Mouse (Mus musculus) urinary bladder, postnatal 4 days (tissue): ENCODE measurements around the gene Hoxa10.

Experiments
- DNase-seq, 2 experiments: peaks; one replicate each; pipeline ENCODE4 v3.0.0; 2021 to 2022; ENCODE audit warnings: low spot score in 2 of 2

The Hoxa10 gene

DNA sequence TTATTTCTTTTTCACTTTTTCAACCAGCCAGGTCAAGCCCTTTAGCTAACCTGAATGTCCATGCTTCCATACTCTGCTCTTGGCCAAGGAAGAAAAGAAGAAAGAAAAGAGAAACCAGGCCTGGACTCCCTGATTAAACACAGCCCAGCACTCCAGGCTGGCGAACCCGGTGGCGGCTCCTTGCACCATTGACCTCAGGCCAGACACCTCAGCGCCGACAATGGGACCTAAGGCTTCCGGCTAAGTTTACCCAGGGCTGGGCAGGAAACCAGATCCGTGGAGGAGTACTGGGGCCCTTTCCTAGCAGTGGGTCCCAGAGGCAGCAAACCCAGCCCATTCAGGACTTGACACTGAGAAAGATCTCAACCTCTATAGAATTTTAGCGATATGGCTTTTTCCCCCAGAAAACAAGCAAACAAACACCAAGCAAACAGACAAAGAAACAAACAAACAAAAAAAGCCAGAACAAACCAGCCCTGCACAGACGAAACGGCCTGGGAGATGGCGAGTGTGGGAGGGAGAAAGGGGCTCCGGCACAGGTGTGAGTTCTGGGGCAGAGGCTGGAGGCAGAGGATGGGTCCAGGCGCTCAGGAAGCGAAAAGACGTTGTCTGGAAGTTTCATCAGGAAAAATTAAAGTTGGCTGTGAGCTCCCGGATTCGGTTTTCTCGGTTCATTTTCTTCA is 8.6 kb downstream of the Hoxa10 start:
- peak in 1 of 2 experiments; percentile 58 for DNase-seq

DNA sequence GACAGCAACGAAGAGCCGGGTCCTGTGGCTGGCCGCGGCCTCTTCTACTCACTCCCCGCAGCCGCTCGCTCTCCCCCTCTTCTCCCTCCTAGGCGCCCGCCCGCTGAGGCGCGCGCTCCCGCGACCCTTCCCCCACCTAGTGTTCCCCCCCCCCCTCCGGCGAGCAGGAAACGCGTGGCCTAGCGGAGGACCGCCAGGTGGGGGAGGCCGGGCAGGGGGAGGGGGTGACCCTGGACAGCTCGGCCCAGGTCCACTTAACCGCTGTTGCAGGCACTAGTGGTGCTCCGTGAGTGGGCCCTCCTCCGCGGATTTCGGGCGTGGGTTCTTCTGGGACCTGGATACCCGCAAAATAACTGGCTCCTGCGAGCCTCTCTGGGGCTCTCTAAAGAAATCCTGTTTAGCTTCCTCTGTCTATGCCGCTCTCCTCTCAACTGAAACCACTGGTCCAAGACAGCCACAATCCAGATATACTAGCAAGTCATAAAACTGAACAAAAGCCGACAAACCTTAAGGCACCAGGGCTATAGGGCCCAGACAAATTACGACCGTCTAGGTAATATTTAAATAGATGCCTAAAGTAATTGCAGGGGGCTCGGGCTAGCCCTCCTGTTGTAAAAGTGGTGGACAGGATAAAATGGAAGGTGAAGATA is 10.0 kb downstream of the Hoxa10 start, which contains the start of gene Hoxa9:
Gene Hoxa9 (minus strand): TSS at position 574 of the 650 bp plus-strand sequence.
- no peak for DNase-seq

DNA sequence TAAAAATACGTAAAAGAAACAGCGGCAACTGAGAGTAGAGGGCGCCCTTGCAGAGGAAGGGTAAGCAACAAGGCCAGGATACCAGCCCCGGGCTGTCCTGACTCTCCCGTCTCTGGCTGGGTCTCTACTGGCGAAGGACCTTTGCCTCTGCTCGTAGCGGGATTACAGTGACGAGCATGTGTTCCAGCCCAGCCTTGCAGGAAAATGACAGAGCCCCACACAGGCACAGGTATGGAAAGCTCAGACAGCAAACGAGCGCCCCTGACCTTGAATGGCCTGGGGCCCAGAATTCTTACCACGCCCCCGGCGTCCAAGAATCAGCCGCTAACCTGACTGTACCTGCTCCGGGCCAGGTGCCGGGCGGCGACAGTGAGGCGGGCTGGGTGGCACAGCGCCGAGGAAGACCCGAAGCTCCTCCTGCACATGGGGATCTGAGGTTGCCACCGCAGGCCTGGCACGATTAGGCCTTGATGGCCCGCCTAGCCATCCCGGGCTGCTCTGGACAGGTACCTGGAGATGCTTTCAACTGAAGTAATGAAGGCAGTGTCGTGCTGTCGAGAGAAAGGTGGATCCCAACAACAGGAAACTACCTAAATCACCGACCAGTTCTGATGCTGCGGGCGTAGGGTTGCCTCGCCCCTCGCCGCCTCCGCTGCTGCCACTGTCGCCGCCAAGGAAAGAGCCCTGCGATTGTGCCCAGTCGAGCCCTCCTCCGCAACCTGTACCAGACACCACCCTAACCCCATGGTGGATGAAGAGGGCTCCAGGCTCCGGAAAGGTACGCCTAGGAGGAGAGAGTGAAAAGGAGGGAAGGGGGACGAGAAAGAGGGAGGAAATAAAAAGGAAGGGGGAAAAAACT is 10.9 kb downstream of the Hoxa10 start:
- DNase-seq, result no peak

DNA sequence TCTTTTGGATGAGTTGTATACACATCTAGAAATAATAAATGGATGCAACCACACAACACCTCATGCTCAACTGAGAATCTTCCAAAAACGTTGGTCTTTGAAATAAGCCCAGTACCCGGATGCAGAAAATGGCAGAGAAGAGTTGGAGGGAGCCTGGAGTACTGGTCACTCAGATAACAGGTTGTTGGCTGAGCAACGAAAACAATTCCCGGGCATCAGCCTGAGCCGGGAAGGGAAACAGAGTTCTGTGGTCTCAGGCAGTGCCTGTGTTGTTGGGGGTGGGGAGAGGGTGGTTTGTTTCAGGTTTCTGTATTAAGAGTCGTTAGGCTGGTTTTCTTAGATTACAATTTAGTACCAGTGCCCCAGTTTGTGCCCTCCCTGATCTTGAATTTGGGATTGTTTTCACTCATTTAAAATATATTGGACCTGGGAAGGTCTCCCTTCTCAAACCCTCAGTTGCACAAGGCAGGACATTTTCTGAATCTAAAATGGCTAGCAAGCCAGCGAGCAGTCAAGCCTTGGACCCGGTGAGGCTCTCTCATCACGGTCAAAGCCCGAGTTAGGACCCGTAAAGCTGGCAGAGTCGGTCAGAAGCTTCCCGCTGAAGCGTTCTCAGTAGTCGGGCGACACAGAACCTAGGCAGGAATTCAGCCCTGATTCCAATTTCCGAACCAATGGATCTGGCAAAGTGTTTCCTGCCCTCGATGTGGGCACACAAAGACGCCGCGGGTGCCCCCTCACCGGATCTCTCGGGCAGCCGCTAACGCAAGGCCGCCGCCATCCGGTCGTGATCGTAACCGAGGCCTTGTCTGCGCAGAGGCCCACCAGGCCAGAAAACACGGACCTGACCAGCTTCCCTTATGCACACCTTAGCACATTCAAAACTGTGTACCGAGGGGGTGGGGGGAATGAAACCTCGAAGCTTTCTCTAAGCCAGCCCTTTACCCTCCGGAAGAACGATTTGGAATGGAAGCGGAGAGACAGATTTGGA is 11.9 kb downstream of the Hoxa10 start:
- no peak for DNase-seq

DNA sequence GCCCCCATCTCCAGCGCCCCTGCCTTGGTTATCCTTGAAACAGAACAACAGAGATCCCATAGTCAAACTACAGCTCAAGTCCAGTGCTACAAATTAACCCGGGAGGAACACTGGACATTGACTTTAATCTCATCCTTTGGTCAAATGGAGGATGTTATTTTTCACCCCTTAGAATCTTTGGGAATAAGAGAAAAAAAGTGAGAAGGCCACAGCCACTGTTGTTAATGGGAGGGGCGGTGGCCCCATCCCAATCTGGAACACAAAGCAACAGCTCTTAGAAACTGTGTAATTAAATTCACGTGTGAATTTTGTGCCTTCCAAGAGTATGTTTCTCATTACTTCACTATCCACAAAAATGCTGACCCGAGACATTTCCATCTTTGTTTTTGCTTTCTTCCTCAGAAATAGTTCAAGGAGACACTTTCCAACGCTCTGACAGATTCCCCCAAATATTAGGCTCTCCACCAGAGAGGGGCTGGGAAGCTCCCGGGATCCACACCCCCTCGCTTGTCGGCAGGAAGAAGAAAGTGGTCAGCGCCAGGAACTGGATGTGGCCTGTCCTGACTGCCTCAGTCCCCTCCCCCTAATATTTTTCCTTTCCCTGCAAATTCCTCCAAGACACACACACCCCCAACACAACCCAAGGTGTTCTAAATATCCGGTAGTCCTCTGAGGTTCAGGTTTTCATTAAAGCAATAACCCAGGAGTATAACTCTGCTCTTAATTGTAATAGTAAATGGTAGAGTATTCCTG is 13.0 kb downstream of the Hoxa10 start:
- no peak for DNase-seq

DNA sequence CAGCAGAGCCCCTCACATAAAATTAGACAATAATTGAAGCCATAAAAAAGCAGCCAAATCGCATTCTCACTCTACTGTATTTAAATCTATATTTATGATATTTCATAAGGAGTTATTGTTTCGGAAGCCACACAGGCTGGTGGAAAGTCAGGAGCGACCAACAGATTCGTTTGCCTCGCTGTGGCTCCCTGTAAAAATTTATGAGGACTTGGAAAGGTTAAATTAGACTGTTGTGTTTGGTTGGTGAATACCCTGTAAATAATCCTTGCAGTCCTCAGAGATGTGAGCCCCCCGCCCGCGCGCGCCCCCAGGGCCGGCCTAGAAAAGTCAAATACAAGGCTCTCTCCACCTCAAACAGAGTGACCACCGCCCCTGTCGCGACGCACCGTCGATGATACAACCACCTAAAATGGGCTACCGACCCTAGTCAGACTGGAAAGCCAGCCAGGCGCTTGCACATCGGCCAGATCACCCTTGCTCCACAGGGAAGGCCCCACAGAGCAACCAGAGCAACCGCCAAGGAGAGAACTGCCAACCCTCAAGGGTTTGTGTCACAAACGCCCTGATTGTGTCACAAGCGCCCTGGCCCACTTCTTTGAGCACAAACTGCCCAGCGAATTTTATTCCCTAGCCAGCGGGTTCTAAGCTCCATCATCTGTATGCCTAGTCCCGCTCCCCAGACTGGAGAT is 13.9 kb downstream of the Hoxa10 start:
- no peak for DNase-seq

DNA sequence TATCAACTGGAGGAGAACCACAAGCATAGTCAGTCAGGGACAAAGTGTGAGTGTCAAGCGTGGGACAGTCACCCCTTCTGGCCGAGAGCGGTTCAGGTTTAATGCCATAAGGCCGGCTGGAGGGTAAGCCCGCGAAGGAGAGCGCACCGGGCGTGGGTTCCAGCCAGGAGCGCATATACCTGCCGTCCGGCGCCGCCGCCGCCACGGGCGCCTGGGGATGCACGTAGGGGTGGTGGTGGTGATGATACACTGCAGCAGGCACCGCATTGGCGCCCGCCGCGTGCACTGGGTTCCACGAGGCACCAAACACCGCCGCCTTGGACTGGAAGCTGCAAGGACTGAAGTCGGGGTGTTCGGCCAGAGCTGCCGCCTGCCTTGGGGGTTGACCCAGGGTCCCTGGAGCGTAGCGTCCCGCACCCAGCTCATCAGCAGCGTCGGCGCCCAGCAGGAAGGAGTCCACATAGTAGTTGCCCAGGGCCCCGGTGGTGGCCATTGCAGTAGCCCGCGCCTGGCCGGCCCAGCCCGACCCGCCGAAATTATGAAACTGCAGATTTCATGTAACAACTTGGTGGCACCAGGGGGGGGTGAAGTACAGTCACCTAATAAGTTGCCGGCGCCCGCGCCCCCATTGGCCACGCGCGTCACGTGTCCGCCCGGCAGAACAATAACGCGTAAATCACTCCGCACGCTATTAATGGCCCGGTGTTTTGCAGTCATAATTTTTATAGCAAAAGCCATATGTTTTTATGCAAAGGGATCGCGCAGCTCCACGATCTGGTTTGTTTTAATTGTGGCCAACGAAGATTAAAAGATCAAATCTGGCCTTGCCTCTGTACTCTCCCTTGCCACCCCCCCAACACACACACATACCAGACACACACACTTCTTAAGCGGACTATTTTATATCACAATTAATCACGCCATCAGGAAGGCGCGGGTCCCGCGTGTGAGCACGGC is 14.8 kb downstream of the Hoxa10 start:
- DNase-seq, result peak; percentile 81 to 89

DNA sequence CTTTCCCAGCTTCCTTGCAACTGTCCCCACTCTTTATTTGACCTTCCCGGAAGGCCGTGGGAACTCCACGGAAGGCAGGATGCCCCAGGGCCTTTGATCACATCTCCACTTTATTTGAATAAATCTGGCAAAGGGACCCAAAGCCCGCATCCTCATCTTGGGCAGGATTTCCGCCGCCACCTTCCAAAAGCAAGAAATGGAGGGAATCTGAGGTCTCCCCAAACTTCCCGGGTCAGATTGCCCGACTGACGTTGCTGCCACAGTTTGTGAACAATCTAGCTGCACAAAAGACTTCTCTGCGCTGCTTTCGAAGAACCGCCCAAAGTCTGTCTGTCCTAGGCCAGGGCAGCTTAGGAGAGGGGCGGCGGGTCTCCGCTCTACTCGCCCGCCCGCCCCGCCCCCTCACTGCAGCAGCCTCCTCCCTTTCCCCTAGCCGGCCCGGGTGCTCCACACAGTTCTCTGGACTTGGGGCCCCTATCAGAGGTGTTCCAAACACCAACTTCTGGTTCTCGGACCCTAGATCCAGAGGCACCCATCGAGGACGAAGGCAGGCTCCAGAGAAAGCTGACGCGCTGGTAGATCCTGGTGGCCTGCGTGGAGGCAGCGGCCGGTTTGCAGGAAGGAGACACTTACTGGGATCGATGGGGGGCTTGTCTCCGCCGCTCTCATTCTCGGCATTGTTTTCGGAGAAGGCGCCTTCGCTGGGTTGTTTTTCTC is 15.6 kb downstream of the Hoxa10 start:
- DNase-seq, result no peak

DNA sequence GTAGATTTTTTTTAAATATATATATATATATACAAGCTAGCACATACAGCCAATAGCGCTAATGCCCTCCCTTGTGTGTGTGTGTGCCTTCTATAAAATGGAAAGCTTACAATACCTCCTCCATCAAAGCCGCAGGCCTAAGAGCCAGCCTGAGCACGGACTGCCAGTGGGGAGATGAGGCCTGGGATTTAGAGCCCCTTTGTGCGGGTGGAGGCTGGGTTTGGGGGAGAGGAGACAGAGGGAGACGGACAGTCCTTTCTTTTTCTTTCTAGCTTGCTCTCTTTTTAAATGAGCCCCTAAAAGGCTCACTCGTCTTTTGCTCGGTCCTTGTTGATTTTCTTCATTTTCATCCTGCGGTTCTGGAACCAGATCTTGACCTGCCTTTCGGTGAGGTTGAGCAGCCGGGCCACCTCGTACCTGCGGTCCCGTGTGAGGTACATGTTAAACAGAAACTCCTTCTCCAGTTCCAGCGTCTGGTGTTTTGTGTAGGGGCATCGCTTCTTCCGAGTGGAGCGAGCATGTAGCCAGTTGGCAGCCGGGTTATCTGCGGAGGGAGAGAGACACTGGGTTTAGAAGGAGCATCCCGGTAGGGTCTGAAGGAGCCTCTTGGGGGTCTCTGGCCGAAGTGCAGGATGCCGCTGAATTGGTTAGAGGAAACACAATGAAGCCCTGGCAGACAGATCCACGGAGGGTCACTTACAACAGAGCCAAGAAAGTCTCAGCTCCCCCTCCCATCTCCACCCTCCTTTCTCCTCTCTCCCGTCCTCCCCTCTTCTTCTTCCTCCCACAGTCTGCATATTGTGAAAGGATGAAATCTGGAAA is 16.5 kb downstream of the Hoxa10 start:
- DNase-seq, result no peak

DNA sequence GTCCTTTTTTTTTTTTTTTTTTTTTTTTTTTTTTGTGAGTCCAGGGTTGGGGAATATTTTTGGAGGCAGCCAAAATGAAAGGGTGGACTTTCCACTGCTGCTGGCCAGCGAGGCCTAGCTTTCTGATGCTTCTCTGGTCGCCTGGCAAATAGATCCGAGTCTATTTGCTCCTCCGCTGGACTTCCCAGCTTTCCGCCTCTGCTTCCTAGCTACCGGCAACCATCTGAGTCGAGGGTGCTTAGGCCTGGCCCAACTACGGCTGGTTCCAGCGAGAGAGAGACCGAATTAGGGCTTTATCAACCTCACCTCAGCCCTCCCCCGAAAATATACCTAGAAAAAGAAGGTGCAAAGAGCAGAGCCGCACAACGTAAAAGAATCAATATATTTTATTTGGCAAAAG is 17.9 kb downstream of the Hoxa10 start:
- peak in 1 of 2 experiments; percentile 50 for DNase-seq

DNA sequence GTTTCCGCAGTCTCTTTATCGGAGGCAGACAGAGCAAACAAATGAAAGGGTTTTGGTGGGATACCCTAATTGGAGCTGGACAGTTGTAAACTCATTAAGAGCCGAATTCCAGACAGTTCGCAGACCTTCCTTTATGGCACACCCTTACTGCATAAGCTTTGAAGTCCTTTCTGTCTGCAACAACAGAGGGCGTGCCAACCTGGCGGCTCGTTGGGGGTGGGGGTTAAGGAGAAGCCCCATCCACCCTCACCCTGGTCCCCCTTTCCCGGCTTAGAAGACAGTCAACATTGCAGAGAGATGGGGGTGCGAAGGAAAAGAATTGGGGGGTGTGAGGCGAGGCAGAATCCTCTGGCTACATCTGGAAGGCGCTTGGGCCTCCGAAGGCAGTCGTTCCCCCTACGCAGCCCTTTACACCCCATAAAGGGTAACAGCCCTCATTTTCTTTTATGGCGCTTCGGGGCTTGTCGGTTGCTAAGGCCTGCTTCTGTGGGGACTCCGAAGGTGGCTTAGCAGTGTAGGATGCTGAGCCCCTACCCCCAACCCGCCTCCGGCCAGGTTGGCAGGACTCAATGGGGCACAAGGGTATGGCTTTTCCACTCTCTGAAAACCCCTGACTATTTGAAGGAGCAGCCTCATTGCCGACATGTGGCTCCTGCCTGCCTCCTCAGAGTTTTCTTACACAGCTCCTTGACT is 18.5 kb downstream of the Hoxa10 start:
- DNase-seq, result no peak

DNA sequence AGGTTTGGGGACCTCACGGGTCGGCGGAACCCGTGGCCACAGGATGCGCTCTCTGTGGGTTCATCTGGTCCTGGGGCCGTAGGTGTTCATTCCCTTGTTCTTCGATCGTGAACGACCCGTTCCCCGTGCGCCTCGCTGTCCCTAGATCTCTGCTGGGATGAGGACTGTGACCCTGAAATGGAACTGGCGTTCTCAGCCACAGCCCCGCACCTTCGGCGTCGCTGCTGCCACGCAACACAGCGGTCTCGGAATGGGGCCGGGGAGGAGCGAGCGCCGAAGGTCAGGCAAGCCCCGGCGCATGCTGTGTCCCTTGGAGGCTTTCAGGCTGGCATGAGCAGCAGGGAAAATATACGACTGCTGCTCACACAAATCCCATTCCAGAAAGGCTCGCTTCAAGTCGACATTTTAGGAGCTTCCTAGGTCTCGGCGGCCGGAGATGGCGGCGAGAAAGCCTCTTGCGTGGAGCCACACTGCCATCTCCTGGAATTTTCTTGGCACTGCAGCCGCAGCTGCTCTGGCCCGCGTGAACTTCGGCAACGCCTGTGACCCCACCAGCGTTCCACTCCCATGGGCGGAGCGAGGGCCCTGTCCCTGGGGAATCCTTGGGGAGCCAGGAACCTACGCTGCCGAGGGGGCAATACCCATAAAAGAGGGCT is 19.2 kb downstream of the Hoxa10 start, which contains the start of gene Hoxa7:
Gene Hoxa7 (minus strand): TSS at position 518 of the 656 bp plus-strand sequence.
- peak; percentile 90 to 91 for DNase-seq

DNA sequence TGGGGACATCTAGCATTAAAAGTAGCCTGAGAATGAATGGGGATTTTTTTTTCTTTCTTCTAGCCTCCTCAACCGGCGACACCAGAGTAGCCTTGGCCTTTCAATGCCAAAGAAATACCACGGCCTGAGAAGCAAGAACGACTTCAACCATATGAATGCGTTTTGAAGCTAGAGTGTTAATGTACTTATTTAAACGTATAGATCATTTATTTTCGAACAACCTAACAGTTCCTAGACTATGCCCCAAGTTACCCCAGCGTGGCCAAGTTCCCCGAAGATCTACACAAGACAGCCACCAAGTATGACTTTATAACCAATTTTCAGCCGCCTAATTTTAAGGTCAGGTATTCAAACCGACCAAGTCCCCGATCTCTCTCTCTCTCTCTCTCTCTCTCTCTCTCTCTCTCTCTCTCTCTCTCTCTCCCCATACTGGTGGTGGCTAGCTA is 19.8 kb downstream of the Hoxa10 start:
- no peak for DNase-seq

DNA sequence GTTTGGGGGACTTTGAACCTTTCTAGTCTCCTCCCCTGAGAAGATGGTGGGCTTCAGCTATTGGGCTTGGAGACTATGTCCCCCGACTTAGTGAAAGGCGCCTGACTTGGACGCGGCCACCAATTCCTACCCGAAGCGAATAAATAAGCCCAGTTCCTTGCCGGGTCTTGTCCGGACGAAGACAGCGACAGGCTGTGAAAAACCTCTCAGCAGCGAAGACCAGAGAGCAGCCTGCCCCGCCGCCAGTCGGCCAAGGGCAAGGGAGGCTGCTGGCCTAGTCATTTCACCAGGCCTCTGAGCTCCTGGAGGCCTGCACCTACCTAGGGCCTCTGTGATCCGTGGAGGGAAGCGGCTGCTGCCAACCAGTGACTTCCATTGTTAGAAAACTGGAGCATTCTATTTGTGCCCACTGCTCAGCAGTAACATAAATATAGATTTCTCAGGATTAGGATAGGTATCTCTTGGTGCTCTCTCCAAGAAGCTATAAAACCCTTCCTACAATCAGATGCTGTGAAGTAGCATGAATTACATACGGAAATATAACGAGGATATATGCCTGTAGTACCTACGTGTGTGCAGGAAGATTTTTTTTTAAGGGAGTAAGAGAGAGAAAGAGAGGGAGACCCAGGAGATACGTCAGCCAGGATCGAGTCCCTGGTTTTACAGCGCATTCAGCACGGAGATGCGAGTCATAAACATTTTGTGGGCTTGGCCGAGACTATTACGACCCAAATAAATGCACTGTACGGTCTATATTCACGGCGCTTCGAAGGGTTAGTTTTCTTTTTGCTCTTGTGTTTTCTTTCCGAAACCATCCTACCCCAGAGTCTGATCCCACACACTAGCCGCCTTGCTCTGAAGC is 20.4 kb downstream of the Hoxa10 start:
- DNase-seq, result no peak
